Mouse (Mus musculus) spleen, embryonic (tissue): ENCODE data around the gene Polr1c.

Experiments used
- CTCF ChIA-PET: fragments of 350-600 bp; sonication (Branson Sonifier 250); formaldehyde crosslinking; loops from one replicate; lab custom pipeline; 2022; lab: Charles Lee

Gene Polr1c

DNA sequence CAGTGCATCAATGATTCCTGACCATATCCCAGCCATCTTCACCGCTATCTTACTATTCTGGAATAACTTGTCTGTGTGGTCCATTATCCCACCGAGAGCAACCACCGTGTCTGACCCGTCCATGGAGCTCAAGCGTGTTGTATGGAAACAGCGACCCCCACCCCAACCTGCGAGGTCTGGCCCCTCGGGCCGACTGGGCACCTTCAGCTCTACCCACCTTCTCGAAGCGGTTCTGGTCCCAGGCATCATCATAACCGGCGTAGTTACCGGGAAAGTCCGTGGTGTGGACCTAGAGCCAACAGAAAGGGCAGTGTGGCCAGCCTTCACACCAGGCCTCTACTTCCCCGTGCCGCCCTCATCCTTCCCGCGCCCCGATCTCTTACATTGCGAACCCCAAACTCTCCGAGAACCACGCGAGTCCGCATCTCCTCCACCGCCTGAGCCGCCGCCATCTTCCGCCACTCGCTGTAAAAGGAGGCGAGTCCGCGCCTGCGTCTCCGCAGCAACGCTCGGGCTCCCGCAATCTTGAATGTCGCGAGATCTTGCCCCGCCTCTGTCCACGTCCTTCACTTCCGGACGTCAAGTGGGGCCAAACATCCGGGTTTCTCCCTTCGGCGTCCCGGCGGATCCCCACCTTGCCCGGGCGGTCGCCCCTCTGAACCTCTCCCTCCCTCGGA, at the start of gene Polr1c, which contains the start of gene Yipf3:
Gene Polr1c (minus strand): TSS at position 543 of the 677 bp plus-strand sequence.
Gene Yipf3 (plus strand): TSS at position 569 of the 677 bp plus-strand sequence.
- CTCF ChIA-PET, result interaction anchor here (0.6 kb wide), 1 partner anchor 695 kb away, joined by 10 read pairs; no protein-coding TSS in a partner anchor

DNA sequence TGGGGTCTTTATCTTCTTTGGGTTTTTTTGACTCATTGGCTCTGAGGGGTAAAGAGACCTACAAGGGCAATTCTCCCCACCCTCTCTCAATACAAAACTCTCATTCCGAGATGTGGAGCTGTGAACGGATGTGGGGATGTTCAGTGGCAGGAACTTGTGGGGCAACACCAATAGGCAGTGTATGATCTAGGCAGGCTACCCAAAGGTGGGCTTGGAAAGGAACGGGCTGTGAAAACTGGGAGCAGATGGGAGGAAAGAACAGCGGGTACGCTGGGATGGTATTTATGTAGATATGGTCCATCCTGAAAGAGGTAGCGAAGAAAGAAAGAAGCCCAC, 49.1 kb upstream of the Polr1c start:
- CTCF ChIA-PET, result interaction anchor here (0.8 kb wide), 1 partner anchor 17 kb away, joined by 6 read pairs; no protein-coding TSS in a partner anchor

DNA sequence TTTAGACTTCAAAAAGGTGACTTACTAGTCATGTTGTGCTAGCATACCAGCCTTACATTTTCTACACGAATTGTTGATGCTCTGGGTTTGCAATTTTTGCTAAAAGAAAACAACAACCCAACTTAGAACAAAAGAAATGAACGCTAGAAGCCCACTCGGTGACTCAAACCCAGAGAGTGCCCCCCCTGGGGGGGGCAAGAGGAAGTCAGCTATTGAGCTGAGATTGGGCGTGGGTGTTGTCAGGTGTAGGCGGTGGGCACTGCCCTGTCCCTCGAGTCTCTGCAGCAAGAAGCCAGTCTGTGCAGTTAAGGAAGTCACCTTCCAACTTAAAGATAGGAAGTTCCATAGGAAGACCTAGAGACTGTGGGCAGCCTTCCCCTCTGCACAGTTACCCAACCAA, 48.7 kb upstream of the Polr1c start:
- CTCF ChIA-PET, result interaction anchor here (0.8 kb wide), 1 partner anchor 17 kb away, joined by 6 read pairs; no protein-coding TSS in a partner anchor

DNA sequence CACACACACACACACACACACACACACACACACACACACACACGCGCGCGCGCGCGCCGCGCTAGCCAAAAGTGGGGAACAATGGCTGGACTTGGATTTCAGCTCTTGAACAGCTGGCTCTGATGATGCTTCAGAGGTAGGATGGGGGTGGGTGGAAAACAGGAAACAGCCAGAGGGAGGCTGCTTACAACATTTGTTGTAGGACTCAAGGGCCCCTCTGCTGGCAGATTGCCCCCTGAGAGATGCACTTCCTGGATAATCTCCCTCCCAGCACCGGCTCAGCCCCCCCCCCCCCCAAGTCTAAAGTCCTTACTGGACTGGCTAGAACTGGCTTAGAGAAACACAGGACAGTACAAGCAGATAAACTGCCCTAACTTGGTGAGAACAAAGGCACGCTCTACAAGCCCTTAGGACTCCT, 39.8 kb upstream of the Polr1c start:
- CTCF ChIA-PET, result no interaction called here

DNA sequence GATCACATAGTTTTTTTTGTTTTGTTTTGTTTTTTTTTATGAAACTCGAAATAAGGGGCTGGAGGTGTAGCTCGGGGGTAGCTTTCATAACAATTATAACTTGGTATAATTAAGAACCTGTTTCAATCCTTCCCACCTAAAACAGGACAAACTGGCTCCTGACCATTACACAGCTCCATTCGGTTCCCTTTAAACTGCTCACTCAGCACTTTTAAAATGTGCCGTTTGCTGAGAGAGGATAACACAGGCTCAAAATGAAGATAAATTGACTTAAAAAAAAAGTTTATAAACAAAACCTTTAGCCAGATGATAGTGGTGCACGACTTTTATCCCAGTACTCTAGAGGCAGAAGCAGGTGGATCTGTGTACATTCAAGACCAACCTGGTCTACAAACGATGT, 37.6 kb upstream of the Polr1c start:
- CTCF ChIA-PET, result no interaction called here

DNA sequence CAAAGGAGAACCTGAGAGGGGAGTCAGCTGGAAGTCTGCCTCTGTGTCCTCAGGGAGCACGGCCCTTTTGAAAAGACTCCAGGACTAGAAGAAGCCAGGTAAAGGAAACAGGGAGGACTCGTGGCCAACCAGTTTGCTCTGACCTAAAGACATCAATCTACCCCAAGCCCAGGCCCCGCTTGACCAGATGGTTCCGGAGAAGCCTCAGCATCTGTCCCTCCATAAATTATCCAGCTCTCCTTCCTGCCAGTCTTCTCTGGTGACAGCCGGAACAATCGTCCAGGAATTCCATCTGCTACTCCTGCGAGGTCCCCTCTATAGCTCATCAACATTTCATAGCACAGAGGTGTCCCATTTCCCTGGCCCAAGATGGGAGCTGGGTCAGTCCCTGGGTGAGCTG, 36.8 kb upstream of the Polr1c start:
- CTCF ChIA-PET, result interaction anchor here (1.0 kb wide), 1 partner anchor 912 kb away, joined by 3 read pairs; no protein-coding TSS in a partner anchor

DNA sequence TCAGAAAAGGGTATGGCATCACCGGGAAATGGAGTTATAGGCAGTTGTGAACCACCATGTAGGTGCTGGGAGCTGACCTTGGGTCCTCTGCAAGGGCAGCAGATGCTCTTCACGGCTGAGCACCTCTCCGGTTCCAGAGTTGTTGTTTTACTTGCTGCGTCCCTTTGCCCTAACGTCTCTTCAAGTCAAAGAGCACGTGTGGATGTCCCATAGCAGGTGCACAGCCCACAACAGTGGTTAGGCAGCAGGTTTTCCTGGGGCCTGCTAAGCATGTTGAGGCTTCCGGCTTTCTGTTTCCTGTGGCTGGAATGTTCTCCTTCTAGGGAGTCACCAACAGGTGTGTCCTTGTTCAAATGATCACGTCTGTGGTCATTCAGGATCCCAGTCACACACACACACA, 36.1 kb upstream of the Polr1c start:
- CTCF ChIA-PET, result interaction anchor here (1.0 kb wide), 1 partner anchor 911 kb away, joined by 3 read pairs; no protein-coding TSS in a partner anchor

DNA sequence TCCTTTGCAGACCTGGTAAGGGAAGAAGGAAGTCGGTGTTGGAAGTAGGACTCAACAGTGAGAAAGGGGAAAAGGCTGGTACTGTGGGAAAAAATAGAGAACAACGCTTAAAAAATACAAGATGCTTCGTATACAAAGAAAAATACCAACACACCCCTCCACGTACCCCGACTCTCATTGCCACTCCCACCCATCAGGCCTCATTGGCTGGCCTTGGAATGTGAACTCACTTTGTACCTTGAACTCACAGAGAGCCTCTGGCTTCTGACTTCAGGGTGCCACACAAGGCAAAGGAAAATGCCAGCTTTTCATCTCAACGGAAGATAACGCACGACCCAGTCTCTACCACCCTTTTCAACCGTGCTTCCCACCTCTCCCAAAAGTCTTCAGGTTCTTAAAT, 35.3 kb upstream of the Polr1c start:
- CTCF ChIA-PET, result interaction anchor here (0.6 kb wide), 1 partner anchor 97 kb away, joined by 7 read pairs; no protein-coding TSS in a partner anchor

DNA sequence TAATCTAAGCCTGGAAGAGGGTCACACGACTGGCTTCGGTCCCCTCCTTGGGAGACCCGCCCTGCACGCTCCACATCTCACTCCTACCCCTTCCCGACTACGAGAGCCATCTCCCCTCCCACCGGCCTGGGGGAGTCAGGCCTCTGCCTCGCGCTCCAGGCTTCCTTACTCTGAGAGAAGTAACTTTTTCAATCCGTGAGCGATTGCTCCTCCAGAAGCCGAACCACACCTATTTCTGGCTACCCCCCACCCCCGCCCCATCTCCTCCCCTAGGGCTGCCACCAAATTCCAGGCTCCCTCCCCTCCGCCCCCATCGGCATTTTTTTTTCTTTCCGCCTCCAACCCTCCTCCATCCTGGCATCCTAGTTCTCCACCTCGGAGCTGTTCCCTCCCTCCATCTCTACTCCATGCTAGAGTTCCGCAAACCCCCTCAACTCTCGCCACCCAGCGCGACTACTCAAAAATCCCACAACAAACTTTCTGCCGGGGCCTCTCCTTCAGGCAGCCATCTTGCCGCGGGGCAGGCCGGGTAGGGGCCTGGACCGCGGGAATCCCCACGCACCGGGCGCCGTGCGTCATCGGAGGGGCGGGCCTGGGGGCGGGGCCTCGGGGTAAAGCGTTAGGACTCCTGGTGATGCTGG, 34.7 kb upstream of the Polr1c start, which contains the start of gene Tjap1:
Gene Tjap1 (minus strand): TSS at position 544 of the 641 bp plus-strand sequence.
- CTCF ChIA-PET, result interaction anchor here (0.6 kb wide), 2 partner anchors 97 to 153 kb away, joined by 3 to 7 read pairs; no protein-coding TSS in a partner anchor

DNA sequence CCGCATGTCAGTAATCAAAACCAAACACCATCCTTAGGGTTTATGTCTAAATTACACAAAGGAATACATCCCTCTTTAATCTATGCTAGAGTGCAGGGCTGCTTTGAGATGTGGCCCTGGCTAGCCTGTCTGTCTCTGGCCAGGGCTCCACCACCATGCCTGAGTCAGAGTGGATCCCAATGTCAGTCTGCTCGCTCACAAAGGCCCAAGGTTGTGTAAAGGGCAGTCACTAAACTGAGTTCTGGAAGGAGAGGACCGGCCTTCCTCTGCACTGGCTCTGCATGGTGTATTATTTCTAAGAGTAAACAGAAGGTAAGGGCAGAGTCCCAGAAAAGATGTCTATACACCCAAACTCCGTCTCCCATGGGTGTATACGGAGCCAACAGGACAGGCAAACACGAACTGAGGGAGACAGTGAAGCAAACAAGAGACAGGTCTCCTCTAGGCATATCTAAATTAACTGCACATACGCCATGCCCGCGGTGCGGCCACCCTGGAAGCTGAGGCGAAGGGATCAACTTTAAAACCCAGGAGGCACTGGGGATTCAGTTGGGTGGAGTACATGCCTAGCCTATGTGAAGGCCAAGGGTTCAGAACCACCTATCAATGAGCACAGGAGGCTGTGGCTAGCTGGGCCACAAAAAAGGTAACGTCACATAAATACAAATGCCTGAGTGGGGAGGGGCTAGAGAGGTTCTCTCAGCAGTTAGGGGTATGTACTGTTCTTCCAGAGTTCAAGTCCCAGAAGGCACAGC, 30.3 kb upstream of the Polr1c start:
- CTCF ChIA-PET, result no interaction called here

DNA sequence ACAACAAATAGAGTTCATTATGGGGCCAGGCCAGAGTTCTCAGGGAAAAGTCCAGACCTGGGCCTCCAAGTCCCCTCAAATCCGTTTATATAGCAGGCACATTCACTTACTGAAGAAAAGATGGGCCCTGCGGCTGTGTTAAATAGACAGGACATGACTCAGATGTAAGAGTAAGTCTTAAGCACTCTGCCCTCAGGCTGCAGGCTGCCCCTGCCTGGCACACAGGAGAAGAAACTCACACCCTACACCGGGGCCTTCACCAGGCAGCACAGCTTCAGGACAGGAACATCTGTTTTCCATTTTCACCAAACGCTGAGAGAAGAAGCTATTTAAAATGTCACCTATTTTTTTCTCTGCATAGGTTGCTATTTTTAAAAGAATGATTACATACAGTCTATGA, 29.7 kb upstream of the Polr1c start:
- CTCF ChIA-PET, result no interaction called here

DNA sequence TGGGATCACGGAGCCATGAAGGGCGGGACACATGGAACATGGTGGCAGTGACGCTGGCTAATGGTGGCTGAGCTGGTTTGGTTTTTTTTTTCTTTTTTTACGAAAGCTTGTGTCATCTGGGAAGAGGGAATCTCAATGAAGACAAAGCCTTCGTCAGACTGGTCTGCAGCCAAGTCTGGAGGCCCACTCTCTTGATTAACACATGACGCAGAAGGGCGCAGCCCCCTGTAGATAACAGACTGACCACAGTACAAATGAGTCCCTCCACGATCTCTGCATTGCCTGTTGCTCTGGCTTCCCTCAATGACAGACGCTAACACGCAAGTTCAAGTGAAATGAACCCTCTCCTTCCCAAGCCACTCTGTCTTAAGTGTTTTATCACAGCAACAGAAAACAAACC, 27.7 kb upstream of the Polr1c start:
- CTCF ChIA-PET, result no interaction called here

DNA sequence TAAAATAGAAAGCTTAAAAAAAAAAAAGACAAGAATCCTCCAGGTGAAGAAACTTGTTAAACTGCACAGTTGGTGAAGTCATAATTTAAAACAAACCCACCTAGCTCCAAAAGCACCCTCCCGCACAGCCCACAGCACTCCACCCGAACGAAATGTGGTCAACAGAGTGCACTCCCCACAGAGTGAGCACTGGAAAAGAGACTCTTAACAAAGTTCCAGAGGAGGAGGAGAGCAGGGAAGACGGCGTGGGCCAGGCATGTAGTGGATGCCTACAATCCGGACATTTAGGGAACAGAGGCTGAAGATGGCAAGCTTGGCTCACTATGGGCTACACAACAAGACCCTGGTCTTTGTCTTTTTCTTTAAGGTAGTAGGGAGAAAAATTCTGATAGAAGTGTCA, 27.2 kb upstream of the Polr1c start:
- CTCF ChIA-PET, result no interaction called here

DNA sequence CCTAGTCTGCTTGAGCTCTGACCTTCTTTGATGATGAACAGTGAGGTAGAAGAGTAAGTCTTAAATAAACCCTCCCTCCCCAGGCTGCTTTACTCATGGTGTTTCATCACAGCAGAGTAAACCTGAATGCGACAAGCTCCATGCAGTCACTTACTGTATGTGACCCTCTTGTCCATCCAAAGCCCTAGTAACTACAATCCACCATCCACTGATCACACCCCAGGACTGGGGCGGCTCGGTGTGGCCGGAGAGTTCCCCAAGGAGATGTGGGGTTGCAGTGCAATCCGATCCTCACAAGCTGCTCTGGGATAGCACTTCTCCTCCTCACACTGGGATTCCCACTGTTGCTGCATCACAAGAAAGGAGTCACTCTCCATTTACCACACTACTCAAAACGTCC, 26.6 kb upstream of the Polr1c start:
- CTCF ChIA-PET, result no interaction called here

DNA sequence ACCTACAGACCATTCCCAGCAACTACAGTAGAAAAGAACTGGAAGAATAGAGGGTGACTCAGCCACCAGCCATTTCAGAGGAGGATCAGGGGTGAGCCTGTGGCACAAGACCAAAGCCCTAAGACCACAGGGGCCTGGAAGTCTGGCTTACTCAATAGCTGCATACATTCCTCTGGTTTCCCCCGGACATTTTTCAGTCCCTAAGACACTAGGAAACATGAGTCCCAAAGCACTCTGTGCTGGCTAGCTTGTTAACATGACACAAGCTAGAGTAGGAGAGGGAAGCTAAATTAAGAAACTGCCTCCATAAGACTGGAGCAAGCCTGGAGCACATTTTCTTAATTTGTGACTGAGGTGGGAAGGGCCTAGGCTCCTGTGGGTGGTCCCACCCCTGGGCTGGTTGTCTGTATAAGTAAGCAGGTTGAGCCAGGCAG, 26.0 kb upstream of the Polr1c start:
- CTCF ChIA-PET, result no interaction called here

DNA sequence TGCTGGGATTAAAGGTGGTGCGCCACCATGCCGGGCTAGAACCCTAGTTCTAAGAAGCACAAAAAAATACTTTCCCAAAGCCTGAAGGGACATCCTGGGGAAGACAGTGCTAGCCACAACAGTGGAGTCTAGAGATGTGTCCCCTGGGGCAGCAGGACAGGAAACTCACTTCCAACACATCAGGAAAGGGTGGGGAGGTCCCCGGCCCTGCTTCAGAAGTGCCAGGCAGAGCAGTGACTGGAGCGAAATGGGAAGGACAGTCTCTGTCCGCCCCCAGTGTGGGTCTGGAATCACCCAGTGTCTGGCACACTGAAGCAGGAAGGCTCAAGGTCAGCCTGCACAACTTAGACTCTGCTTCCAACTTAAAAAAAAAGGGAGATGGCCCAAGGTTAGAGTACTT, 24.8 kb upstream of the Polr1c start:
- CTCF ChIA-PET, result no interaction called here

DNA sequence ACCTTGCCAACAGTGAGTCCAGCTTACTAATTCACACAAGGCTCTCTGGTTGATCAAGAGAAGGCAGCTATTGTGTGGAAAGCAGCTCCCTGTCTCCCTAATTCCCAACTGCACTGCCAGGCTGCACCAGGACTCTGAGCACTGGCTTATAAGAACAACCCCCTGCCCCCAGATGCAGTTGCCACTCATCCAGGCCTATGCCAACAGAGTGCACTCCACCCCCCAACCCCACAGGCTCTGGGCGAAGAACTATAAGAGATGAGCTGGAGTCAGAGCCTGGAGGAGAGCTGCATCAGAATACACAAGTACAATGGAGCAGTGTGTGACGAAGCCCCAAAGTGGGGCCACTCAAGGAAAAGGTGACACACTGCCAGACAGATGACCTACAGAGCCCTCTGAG, 24.2 kb upstream of the Polr1c start:
- CTCF ChIA-PET, result no interaction called here

DNA sequence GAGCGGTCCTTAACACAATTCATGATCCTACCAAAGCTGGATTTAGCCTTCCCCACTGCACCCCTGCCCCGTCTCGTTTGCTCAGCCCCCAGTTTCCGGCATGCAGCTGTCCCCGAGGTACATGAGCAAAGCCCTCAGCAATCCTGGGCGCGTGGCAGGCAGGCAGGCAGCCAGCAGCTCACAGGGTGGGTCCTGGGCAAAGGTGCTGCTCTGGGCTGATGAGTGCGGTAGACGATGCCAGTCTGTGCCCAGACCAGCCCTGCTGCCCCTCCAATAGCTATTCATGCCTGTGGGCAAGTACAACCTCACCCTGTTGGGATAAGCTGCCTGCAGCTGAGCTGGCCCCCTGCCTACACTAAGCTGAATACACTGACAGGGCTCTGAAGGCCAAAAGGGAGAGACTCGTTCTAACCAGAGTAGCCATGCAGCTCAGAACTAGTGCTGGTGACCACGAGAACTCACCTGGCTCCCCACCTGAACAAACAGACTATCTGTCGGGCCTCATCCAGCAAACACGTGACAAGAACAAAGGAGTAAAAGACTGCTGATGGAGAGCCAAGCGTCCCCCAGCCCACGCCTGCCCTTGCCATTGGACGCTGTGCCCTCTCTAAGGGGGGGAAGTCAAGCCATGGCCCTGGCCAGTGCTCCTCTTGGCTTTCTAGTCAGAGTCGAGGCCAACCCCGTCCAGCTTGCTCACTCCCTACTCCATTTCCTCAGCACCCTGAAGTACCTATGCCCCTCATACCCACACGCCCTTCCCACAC, 22.1 kb upstream of the Polr1c start:
- CTCF ChIA-PET, result no interaction called here

DNA sequence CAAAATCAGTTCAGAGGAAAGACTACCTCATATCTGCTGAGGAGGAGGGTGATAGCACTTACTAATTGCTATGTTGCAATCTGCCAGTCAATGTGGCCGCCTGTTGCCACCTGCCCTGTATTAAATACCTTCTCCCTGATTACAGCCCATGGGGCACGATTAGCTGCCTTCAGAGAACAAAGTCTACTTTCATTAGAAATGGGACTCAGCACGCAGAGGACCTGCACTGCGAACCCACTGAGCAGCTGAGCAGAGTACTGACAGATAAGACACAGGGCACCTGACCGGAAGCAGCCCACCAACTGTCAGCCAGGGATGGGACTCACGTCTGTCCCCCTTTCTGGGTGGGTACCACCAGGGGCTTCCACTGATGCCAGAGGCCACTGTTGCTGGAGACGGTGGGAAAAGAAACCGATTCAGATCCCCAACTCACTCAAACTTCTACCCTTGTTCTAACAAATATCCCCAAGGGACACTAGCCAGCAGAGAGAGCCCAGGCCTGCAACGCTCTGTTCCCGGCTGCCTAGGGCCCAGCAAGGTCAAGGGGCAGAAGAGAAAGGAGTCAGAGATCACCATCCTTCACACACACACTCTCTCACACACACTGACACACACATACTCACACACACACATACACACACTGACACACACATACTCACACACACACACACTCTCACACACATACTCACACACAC, 20.3 kb upstream of the Polr1c start:
- CTCF ChIA-PET, result no interaction called here

DNA sequence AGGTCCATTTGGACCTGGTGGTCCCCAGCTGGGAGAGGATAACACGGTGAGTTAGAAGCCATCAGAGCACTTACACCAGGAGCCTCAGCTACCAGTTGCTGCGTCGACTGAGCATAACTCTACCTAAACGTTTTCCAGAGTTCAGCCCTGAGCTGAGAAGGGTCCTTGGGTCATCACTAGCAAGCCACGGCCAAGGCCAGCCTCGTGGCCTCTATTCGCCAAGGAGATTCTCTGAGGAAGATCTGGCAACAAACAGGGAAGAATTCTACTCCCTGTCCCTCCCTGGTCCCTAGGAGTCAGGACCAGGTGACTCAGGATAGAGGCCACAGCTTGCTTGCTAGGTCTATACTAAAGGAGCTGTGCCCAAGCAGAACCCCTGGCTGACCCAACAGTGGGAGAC, 19.7 kb upstream of the Polr1c start:
- CTCF ChIA-PET, result no interaction called here

DNA sequence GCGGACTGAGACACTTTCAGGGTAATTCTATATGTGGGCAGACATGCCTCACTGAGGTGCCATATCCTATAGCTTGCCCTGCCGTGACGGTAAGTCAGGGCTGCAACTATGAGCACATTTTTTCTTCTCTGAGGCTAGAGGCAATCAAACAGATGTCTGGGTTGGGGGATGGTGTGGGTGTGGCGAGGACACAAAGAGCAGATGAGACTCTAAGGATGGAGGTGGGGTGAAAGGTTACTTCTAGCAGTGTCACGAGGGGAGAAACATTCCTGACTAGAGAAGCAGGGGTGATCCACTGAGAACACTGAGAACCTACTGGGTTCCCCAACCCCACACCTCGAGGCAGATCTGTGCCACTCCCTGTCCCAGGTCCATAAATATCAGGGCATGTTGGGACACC, 19.1 kb upstream of the Polr1c start:
- CTCF ChIA-PET, result no interaction called here
